Mouse (Mus musculus): Measurements from ENCODE around the gene Alk.

Alk gene

DNA sequence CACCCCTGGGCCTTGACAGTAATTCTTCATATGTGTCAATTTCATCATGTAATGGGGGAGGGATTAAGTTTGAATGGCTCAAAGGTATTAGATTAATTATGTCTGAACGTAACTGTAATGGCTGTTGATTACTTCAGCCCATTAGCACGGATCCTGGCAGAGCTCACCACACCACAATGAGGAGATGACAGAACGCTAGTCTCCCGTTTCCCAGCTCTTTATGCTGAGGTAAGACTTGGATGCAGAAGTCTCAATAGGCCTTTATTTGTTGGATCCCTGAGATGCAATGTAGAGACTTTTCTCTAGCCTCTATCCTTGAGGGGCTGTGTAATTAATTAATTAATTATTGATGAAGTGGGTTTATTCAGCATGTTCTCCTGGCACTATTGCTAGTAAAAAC is 627.8 kb downstream of the Alk start:
- DNase-seq (ENCODE audit: low spot score) = no peak

DNA sequence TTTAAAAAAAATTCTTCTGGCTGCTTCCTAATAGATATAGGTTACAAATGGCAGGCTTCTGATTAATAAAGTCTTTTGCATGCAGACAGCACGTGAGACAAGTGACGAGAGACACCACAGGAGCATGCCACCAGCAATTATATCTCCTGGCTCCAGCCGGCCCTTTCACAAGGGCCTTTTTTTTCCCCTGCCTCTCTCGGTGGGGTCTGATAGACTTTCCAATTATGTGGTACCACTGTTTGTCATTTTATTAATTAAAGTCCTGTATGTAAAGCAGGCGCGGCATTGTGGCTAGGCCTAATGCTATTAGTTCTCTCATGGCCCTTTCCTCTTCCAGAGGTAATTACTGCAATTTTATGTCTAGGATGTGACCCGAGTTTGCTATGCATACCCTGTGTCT is 630.7 kb downstream of the Alk start:
- DNase-seq (ENCODE audit: low spot score) = no peak

DNA sequence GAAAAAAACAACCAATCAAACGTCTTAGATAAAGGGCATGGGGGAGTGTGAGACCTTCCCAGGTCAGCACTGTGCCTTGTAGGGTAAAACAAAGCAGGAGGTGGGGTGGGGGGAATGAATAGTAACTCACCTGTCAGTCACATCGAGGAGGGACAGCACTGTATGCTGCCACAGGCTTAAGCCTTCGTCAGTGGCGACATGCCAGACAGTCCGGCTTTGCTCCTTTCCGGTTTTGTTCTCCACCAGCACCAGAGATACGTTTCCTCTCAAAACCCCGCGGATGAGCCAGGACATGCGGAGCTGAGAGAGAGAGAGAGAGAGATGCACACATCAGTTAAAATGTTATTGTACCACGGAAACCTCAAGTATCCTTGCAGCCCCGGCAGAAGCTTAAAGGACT is 637.1 kb downstream of the Alk start:
- no peak for DNase-seq (ENCODE audit: low spot score)

DNA sequence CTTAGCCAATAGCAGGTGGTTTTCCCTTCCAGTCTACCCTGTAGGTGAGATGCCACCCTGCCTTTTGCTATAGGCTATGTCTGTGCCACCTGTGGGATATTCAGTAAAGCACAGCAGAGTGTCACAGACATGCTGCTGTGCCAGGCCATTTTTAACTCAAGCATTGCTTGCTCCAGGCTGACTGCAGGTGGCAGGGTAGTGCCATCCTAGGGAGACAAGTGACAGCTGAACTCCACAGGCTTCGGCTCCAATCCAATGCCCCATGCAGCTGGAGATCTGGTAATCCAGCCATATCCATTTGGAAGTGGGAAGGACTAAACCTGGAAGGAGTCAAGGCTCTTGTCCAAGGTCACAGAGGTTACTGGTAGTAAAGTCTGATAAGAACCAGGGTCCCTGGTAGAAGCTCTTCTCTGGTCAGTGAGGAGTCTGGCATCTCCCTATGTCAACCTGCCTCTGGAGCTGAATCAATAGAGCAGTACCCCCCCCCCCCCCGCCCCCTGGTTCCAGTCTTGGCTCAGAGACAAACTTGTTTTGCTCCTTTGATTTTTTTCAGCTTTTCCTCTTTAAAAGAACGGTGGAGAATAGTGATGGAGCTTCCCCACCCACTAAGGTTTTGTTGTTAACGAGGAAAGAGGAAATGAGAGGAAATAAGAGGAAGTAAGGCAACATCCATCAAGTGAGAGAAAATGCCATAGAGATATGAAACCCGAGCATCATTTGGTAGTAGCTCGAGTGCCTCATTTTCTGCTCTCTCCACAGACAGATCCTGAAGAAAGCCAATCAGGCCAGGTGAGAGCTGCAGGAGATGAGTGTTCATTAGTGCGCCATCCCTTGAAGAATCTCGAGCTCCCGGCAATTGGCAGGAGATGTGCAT is 638.5 kb downstream of the Alk start:
- no peak for DNase-seq (ENCODE audit: low spot score)

DNA sequence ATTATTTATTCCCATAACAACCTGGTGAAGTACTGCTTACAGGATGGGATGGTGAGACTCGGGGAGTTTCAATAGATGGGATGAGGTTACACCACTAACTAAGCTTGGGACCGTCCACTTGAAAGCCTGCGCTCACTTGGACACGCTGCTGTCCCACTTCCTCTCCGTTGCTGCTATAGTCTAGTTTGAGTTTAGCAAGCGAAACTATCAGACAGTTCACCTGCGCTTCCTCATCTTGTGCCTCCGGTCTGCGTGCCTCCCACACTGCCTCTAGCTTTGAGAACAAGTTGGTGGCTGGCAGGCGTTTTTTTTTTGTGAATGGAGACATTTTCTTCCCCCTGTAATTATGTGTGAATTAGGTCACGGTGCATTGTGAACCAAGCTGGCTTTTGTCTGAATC is 639.8 kb downstream of the Alk start:
- no peak for DNase-seq (ENCODE audit: low spot score)

DNA sequence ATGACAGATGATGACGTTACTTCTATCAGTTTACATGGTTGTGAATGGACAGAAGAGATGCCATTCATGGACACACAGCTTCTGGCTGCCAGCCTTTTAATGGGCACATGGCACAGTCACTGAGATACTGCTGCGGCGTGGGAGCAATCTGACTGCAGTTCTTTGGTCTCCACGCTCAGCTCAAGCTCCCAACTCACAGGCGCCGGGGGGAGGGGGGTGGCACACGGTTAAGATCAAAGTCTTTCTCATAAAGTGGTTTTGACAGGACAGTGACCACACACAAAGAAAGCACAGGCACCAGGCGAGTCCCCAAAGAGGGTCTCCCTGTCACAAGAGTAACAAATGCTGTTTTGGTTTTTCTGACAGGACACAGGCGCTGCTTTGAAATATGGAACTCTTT is 641.7 kb downstream of the Alk start:
- no peak for DNase-seq (ENCODE audit: low spot score)

DNA sequence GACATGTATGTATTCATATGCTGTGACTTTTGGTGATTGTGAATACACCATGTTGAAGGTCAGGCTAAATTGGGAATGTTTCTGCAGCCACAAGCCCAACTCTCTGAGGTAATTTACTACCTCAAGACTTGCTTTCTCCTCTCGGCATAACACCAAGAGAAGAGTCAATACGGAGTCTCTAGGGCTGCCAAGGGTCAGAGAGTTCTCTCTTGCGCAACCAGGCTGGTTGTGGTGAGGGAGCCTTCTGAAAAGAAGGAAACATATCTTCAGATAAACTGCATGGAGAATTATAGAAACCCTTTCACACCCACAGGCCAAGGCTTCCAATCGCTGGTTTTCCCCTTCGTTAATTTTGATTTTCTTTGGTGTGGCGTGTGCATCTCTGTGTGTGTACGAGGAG is 649.4 kb downstream of the Alk start:
- no peak for DNase-seq (ENCODE audit: low spot score)

DNA sequence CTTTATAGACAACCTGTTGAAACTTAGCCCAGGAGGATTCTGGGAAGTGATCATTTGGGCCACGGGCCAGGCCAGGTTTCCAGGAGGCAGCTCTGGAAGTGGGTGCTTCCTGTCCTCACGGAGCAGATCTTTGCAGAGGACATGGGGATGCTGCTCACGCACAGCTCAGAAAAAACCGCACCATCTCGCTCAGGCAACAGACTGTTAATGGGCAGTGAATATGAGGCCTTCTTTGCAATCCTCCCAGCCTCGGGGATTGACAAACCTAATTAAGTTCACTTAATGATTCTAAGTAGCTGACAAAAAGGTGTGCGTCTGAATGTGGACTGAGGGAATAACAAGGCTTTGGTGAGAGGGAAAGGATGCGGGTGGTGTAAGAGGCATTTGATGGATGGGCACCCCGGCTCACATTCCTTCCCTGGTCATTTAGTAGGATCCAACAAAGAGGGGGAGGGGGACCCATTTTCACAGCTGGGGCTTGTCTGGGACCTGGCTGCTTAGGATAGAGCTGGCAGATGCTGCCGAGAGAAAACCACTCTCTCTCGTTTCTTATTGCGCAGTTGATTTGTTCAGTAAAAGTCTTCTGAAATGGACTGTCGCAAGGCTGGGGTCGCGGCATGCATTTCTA is 650.1 kb downstream of the Alk start:
- DNase-seq (ENCODE audit: low spot score) = no peak

DNA sequence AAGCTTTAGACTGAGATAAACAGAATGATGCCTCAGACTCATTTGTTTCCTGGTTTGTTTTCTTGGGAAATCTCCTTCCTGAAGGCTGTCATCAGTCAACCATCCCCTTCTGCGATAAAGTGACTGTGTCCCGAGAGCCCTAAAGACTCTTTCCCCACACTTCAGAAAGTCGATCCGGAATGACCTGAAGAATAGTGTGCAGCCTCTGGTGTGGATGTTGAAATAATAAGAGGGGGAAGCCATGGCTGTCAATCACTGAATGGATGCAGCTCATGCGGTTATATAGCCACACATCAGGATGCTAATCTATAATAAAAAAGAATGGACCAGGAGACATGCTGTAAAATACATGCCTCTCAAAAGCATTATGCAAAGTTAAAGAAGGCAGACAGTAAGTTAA is 653.5 kb downstream of the Alk start:
- no peak for DNase-seq (ENCODE audit: low spot score)

DNA sequence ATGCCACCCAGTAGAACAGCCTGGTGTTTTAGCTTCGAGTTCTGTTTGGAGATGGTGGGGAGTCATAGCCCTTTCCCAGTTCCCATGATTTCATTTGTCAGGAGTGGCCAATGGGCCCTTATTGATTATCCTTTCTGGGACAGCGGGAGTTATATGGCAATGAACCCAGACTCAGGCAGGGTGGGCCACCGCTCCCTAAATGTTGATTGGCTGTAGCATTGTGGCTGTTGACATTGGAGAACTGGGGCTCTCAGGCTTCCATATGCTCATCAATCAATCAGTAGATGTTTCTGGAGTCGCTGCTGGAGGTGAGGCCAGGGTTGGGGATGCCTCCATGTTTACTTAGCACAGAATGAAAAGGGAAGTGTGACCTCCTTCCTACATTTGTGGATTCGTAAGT is 655.7 kb downstream of the Alk start:
- no peak for DNase-seq (ENCODE audit: low spot score)

DNA sequence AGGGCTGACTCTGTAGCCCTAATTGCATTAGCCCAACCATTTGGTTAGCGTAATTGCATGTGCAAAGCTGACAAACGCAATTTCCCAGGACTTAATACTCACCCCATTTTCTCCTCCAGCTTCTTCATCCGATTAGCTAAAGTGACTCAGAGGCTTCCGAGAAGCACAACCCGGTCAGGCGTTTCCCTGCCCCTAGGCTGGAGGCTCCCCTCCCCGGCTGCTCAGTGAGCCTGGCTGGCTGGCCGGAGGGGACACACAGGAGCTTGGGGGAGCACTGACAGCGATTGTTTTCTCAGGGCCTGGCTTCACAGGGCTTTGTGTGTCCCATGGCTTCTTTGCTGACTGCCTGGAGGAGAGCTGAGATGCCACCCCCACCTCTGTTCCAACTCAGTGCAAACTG is 657.0 kb downstream of the Alk start:
- no peak for DNase-seq (ENCODE audit: low spot score)

DNA sequence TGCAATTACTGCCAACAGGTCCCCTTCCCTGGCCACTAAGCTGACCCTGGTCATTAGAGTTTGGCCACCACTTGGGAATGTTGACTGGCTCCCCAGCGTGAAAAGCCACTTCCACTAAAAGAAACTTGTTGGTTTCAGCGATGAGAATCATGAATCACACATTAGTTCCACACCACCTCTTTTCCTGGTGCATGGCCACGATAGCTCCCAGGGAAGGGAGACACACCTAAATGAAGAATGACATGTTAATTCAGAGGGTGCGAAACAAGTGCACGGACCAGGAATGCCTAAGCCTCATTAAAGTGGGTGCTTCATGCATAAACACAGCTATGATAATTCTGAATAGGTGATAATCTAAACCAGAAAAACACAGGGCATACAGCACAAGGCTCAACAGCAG is 660.4 kb downstream of the Alk start:
- DNase-seq (ENCODE audit: low spot score) = no peak

DNA sequence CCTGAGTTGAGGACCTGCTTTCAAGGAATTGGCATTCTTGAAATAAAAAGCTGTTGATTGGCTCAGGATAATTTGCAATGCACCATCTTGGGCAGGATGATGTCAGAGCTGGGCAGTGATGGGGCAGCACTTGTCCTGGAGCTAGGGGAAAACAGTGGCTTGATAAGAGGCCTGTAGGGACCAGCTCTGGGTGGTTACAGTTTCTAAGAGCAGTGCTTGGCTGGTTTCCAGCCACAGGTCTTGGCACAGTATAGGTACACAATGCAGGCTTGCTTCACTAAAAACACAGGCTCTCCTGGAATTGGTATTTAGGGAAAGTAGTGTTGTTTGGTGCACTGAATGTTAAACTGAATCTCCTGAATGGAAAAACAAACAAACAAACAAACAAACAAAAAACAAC is 662.4 kb downstream of the Alk start:
- no peak for DNase-seq (ENCODE audit: low spot score)

DNA sequence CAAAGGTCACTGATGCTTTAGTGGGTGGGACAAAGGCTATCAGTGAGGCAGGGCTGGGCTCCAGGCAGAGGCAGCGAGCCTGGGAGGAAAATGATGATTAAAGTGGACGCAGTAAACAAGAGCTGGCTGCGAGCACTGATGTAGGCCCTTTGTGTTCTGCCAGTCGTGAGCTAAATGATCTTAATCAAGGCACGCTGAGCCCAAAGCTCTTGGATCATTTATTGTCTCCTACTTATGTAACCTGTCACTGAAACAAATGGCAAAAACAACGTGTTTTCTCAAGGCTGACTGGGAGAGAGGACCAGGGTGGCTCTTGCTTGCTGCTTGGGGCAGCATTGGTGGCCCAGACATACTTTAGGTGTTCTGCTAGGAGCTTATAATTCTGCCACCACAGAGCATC is 663.0 kb downstream of the Alk start:
- no peak for DNase-seq (ENCODE audit: low spot score)

DNA sequence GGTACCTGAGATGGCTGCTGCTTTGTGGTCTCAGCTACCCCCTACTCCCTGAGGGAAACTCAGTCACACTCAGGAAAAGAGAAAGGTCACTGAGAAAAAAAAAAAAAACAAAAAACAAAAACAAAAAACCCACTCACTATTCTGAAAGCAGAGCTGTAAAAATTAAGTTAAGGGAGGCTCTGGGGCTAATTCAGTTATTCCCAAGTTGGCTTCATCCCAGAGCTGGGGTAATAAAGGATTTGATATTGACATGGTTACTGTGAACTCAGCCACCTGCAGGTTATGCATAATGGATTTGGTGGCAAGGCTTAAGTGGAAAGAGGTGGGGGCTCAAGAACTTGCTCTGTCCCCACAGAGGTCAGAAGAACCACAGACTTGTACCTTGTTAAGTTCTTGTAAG is 667.7 kb downstream of the Alk start:
- DNase-seq (ENCODE audit: low spot score) = no peak

DNA sequence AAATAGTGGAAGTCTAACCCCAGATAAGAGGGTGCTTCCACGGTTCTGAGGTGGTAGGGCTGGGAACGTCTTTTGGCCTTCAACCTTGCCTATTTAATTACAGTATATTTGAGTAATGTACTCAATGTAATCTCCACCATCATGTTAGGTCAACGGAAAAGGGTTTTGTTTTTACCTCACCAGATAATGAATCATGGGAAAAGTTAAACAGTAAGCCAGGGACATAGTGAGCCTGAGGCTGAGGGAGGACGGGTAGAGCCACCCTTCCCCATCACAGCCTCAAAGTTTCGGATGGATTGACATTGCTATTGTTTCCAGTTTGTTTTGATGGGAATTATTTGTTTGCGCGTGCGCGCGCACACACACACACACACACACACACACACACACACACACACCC is 668.6 kb downstream of the Alk start:
- no peak for DNase-seq (ENCODE audit: low spot score)

DNA sequence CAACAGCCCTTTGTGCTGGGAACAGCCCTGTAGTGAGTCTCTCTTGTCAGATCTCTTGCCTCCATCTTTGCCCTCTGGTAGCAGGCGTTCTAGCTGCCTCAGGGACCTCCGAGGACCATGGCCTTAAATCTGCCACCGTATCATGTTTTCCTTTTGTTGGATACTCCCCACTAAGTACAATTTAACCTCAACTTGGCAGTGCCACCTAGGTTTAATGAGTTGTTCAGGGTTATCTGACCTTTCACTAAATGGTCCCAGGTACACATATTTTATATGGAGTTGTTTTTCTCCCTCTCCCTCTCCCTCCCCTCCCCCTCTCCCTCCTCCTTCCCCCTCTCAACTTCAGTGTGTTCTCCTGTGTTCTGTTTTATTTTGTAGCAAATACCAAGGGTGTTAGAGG is 669.1 kb downstream of the Alk start:
- DNase-seq (ENCODE audit: low spot score) = no peak

DNA sequence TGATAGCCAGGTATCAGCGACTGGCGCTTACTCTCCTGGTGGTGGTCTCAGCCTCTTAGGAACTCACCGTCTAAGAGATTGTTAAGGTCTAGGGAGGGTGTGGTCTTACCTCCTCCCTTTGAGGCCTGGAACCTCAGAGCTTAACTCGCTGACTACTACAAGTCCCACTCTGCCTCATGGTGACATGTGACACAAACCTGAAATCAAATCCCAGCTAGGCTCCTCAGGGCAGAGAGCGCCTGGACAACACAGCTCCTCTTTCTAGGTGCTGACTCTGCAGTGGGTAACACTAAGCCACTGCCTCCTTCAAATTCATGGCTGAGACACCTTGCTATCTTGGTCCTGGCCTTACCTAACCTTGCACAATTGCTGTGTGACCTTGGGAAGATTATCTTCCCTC is 689.5 kb downstream of the Alk start:
- DNase-seq (ENCODE audit: low spot score) = no peak

DNA sequence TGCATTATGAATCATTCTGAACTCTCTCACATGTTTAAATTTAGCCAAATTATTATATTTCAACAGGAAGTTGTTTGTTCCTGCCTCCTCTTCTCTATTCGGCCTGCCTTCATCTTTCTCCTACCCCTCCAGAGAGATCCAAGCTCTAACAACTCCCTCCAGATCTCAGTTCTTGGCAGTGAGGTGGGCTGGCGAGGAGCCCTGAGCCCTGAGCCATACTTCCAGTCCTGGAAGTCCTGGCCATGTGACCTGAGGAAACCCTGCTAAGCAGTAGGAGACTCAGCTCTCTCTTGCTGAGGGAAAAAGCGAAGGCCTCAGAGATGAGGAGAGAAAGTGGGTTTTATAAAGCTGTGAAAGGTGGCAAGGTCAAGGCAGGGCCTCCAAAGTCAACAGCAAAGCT is 689.9 kb downstream of the Alk start:
- no peak for DNase-seq (ENCODE audit: low spot score)

DNA sequence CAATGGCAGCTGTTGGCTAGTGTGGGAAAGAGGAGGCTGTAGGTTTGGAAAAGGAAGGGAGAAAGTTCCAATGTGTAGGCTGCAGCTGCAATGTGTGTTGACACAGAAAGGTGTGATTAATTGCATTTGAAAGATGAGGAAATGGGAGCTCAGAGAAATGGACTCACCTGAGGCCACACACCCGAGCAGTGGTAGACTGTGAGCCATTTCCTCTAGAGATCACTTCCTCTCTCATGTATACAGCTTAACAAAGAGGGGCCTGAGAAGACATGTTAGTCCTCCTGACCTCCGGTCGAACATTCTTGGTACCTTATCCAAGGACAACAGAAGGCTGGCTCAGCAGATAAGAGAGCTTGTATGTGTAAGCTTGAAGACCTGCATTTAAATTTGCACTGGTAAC is 691.2 kb downstream of the Alk start:
- DNase-seq (ENCODE audit: low spot score) = no peak

DNA sequence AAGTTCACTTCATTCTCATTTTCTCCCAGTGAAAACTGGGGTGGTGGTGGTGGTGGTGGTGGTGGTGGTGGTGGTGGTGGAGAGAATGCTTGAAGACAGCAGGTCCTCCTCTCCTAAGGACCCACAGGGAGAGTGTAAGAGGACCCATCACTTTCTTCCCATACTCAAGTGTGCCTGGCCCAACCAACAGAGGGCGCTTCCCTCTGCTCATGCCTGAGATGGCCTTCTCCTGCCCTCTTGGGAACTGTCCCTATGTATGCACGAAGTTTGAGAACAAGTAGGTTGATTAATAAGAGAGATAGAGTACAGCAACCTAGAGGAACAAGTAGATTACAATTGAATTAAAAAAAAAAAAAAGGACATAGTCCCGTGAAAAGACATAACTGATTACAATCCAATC is 695.3 kb downstream of the Alk start:
- no peak for DNase-seq (ENCODE audit: low spot score)

DNA sequence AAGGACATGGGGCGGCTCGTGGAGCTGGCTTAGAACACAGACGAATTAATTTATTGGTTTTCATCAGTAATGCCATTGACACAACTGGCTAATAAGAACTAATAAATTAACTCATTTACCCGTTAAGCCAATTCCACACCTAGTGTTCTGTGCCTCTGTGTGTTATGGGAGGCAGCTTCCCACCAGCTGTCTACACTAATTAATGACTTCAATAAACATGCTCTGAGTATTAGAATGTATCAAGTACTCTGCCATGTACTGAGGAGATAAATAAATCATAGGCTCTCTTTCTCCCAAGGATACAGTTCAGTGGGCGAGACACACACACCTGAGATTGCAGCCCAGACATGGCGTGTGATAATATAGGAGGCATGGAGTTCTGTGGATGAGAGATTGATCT is 723.1 kb downstream of the Alk start:
- no peak for DNase-seq (ENCODE audit: low spot score)

DNA sequence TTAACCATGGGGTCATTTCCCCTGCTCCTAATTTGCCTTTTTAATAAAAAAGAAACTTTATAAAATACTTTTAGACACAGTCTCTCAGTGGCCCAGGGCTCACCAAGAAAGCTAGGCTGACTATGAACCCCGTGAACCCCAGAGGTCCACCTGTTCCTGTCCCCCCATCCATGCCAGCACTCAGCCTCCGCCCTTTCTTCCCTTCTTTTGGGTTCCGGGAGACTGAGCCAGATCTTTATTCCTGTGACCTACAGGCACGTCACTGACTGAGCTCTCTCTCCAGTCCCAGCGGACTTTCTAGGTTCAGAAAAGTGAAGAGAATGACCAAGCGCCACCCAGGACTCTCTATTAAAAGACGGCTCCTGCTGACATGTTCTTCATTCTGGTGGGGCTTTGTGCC is 728.9 kb downstream of the Alk start:
- DNase-seq (ENCODE audit: low spot score) = no peak

DNA sequence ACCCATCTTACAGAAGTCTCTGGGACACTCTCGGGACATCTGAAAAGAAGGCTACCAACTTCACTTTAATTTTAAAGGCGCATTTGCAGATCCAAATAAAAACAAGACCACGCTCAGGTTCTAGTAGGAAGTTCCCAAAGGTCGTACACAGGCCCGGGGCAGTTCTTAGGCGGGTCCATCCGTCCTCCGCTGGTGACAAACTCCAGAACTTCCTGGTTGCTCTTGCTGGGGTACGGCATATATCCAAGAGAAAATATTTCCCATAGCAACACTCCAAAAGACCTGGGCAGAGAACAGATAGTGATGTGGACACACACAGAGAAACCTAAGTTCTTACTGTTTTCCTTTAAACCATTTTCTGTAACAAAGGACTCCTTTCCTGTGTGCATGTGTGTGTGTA is 729.6 kb downstream of the Alk start:
- DNase-seq (ENCODE audit: low spot score) = no peak

Measured in c-Kit-positive CD71-positive TER-119-positive erythroid progenitor cells, embryonic 14.5 days (primary cell).